Mouse (Mus musculus): ENCODE data around the gene Golga3.

DNA sequence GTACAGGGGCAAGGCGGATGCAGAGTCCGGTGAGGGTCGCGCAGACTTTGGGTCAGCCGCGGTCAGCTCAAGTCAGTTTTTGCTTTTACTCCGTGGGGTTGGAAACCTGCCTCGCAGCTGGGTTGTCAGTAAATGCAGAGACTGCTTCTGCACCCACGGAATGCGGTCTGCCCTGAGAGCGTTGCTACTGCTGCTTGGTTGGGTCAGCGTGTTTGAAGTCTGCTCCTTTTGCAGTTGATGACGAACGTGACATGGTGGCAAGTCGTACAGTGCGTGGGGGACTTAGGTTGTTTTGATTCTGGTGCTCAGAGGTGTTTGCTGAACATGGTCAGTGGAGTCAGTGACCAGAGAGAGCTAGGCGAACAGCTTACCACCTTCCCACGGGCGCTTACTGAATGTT is 520 bp downstream of the Golga3 start:
- TF ChIP-seq CTCF (IDR thresholded peaks at IDR 0.05; ENCODE audit: borderline replicate concordance, extremely low read depth, insufficient read depth, insufficient read length) (no peak), POLR2A (IDR thresholded peaks at IDR 0.05; ENCODE audit: borderline replicate concordance, extremely low read depth, insufficient read depth, insufficient read length, poor library complexity, severe bottlenecking) (no peak)

All from brain, embryonic 14.5 days (tissue).